Mouse (Mus musculus) 416B (cell line): Measurements from ENCODE around the gene Ifit3b.
"Not testable (repeated sequence)": the region's sequence is repeated elsewhere in the genome, so short reads cannot be mapped to it uniquely, and the experiment has no call there.

ENCODE experiments used
- DNase-seq: peaks from one replicate; pipeline ENCODE4 v3.0.0; 2011; ENCODE audit warnings: low read depth

Ifit3b gene

DNA sequence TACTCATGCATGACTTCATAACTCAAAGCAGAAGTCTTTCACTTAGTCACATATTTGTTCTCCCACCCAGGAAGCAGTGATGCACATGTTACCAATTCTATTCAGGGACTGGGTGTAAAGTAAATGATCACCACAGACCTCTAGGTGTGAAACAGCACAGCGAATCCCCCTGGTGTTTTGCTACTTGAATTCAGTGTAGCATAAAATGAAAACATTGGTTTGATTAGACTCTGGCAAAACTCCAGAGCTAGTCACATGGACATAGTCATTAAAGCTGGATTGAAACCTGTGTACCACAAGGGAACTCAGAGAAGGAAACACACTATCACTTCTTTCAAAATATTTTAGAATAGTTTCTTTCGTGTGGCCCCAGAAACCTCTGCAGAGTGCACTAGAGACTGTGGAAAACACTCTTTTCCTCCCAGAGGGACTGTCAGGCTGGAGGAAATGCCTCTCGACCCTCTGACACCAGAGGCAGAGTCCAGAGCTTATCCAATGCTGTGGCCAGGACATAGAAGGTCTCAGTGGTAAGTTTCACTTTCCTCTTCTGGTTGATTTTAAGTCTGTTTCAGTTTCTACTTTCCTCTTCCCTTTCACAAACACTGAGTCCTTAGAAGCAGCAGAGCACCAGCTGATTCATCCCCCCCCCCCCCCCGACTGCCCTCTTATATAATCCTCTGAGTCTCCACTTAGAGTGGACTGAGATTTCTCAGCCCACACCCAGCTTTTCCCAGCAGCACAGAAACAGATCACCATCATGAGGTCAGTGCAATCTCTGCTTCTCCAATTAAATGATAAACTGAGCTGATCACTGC is at the start of gene Ifit3b:
TSS of gene Ifit3b (plus strand) at position 734 of the 815 bp plus-strand sequence.
- DNase-seq: not testable (repeated sequence)

DNA sequence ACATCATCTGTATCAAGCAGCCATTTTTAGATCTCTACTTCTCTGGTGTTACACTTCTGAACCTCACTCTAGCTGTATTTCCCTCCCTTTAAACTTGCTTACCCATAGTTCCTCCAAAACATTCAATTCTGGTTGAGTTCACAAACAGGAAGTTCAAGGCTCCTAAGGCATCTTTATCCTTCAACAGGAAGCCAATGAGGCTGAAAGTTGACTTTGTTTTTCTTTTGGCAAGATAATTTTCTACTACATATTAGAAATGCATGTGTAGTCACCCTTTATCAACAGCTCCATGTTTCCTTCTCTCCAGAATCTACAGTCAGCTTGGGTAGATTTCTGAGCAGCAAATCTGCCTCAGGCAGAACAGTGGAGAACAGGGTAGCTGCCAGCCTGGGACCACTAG is 45.2 kb upstream of the Ifit3b start:
- DNase-seq: no peak

DNA sequence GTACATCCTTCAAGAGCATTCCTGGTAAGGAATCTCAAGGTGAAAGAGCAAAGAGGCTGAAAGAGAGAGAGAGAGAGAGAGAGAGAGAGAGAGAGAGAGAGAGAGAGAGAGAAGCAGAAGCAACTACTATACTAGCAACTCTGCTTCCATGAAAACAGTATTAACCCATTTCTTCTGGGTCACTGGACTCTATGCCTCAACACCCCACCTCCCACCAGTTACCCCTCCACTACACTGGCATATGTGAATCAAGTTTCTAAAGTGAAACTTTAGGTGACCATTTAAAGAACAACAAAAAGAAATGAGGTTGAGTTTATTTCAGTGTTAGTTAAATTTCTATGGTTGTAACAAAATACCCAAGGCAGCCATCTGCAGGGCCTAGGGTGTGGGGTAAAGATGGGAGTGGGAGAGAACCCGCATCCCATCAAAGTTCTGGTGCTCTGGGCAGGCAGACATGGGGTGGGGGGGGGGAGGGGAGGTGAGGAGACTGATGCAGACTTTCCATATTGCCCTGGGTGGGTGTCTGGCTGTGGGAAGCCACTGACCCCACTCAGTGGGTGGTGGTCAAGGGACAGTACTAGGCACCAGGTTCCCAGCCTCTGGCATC is 41.5 kb upstream of the Ifit3b start:
- no peak for DNase-seq

- DNase-seq: no peak
These were observed 38.5 kb upstream of the Ifit3b start for GRCm38 (mm10) chr19:34568988-34569895.

- DNase-seq: no peak
These were observed 37.8 kb upstream of the Ifit3b start for GRCm38 (mm10) chr19:34569896-34570476.

GRCm38 (mm10) chr19:34571080-34571479 is 36.7 kb upstream of the Ifit3b start:
- no peak for DNase-seq

GRCm38 (mm10) chr19:34573650-34574049 is 34.1 kb upstream of the Ifit3b start:
- DNase-seq: no peak

GRCm38 (mm10) chr19:34577121-34577520 is 30.6 kb upstream of the Ifit3b start:
- DNase-seq: no peak

GRCm38 (mm10) chr19:34582696-34583095 is 25.1 kb upstream of the Ifit3b start:
- DNase-seq: not testable (repeated sequence)

GRCm38 (mm10) chr19:34583126-34583766 is 24.5 kb upstream of the Ifit3b start, which contains the start of gene Ifit3:
Ifit3 (plus strand) TSS chr19:34583531.
- DNase-seq: not testable (repeated sequence)

- DNase-seq: not testable (repeated sequence)
These were observed 21.9 kb upstream of the Ifit3b start for GRCm38 (mm10) chr19:34585740-34586458.

GRCm38 (mm10) chr19:34587898-34588692 is 19.7 kb upstream of the Ifit3b start:
- not testable (repeated sequence) for DNase-seq

- no peak for DNase-seq
These were observed 18.8 kb upstream of the Ifit3b start for GRCm38 (mm10) chr19:34588959-34589358.

DNA sequence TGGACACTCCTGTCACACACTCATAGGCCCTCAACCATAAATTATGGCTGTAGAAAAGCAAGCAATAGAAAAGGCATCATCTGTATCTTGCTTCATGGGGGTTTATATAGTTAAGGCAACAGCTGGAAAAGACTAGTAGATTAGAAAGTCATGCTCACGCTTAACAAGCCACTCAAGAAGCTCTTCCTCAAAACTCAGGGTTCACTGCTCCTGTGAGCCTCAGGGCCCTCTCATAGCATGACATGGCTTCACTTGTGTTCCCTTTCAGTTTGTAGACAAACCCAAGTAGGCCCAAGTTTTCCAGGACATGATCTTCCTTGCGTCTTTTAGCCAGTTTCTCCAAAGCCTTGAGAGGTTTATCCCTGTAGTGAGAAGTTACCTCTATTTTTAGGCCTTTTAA is 14.3 kb upstream of the Ifit3b start:
- no peak for DNase-seq

- DNase-seq: not testable (repeated sequence)
These were observed 13.2 kb upstream of the Ifit3b start for GRCm38 (mm10) chr19:34594523-34594922.

GRCm38 (mm10) chr19:34596811-34597210 is 11.0 kb upstream of the Ifit3b start:
- peak; percentile 18 for DNase-seq

- DNase-seq: no peak
These were observed 9.4 kb upstream of the Ifit3b start for GRCm38 (mm10) chr19:34598341-34598740.

DNA sequence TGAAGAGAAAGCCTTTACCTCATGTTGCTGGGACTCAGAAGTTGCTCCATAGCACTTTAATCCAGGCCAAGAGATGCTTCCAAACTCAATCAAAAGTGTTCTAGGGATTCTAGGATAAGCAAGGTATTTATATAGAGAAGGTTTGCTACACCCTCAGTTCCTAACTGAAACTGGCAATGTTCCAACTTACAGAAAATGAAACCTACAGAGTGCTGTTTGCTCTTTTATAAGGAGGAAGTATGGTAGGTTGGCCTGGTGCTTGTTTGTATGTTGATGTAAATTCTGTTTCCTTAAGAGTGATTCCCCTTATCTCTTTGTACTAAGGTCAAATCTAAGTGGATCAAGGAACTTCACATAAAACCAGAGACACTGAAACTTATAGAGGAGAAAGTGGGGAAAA is 8.5 kb upstream of the Ifit3b start:
- DNase-seq: peak; percentile 26

- peak; percentile 44 for DNase-seq
These were observed 5.9 kb upstream of the Ifit3b start, which contains the start of gene Ifit1bl1 for GRCm38 (mm10) chr19:34601888-34602287. Ifit1bl1 (minus strand) TSS chr19:34601956.

DNA sequence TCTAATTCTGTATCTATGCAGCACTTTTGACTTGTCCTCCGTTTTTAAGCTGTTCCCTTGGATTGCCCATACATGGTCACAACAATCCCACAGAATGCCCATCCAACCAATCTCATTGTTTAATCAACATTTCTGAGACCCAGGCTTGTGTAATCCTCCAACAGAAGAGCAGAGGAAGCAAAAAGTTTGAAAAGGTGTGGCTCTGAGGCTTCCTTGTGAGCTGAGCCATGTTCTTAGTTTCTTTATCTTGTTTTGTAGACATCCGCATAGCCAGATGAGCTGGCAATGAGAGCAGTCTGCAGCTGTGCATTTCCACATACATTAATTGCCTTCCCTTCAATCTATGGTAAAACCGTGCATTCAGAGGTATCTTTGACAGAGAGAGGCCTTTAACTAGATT is 2.3 kb upstream of the Ifit3b start:
- no peak for DNase-seq
